Mouse (Mus musculus): ENCODE measurements at regions not wholly inside any gene's neighbourhood (a gene's known extent, or its start where the extent isn't known, plus 50 kb on each side); places are given as distances from the start of the nearest gene placed in this dataset.

- TF ChIP-seq POLR2A (IDR thresholded peaks at IDR 0.05; ENCODE audit: extremely low read depth, insufficient read depth, low read length) (no peak), CTCF (IDR thresholded peaks at IDR 0.05; ENCODE audit: extremely low read depth, insufficient read depth, low read length) (no peak)
- Histone ChIP-seq H3K4me1 (ENCODE audit: control insufficient read depth, insufficient read depth, low read length) (no peaks in the 10 kb centered on the region), H3K4me3 (ENCODE audit: insufficient read depth, low read length) (no peak overlapping the region), H3K27ac (ENCODE audit: insufficient read depth, low read length) (no peak overlapping the region)
These were observed 154.5 kb upstream of the Kbtbd8 start for GRCm38 (mm10) chr6:94962411-94963087.

- TF ChIP-seq POLR2A (IDR thresholded peaks at IDR 0.05; ENCODE audit: extremely low read depth, insufficient read depth, low read length) (no peak), CTCF (IDR thresholded peaks at IDR 0.05; ENCODE audit: extremely low read depth, insufficient read depth, low read length) (no peak)
- H3K4me1 ChIP-seq (ENCODE audit: control insufficient read depth, insufficient read depth, low read length): no peaks in the 10 kb centered on the region
- no peak overlapping the region for H3K27ac ChIP-seq (ENCODE audit: insufficient read depth, low read length)
- no peak overlapping the region for H3K4me3 ChIP-seq (ENCODE audit: insufficient read depth, low read length)
These were observed 155.2 kb upstream of the Kbtbd8 start for GRCm38 (mm10) chr6:94961821-94962220.

GRCm38 (mm10) chr6:94957990-94958389, 159.1 kb upstream of the Kbtbd8 start:
- no peaks in the 10 kb centered on the region for H3K4me1 ChIP-seq (ENCODE audit: control insufficient read depth, insufficient read depth, low read length)
- H3K27ac ChIP-seq (ENCODE audit: insufficient read depth, low read length): no peak overlapping the region
- TF ChIP-seq CTCF (IDR thresholded peaks at IDR 0.05; ENCODE audit: extremely low read depth, insufficient read depth, low read length) (no peak), POLR2A (IDR thresholded peaks at IDR 0.05; ENCODE audit: extremely low read depth, insufficient read depth, low read length) (no peak)
- no peak overlapping the region for H3K4me3 ChIP-seq (ENCODE audit: insufficient read depth, low read length)

- TF ChIP-seq CTCF (IDR thresholded peaks at IDR 0.05; ENCODE audit: extremely low read depth, insufficient read depth, low read length) (no peak), POLR2A (IDR thresholded peaks at IDR 0.05; ENCODE audit: extremely low read depth, insufficient read depth, low read length) (no peak)
- Histone ChIP-seq H3K4me1 (ENCODE audit: control insufficient read depth, insufficient read depth, low read length) (no peaks in the 10 kb centered on the region), H3K27ac (ENCODE audit: insufficient read depth, low read length) (no peak overlapping the region), H3K4me3 (ENCODE audit: insufficient read depth, low read length) (no peak overlapping the region)
These were observed 159.8 kb upstream of the Kbtbd8 start for GRCm38 (mm10) chr6:94957172-94957668.

GRCm38 (mm10) chr6:94954580-94954979, 162.5 kb upstream of the Kbtbd8 start:
- no peaks in the 10 kb centered on the region for H3K4me1 ChIP-seq (ENCODE audit: control insufficient read depth, insufficient read depth, low read length)
- no peak overlapping the region for H3K4me3 ChIP-seq (ENCODE audit: insufficient read depth, low read length)
- TF ChIP-seq CTCF (IDR thresholded peaks at IDR 0.05; ENCODE audit: extremely low read depth, insufficient read depth, low read length) (no peak), POLR2A (IDR thresholded peaks at IDR 0.05; ENCODE audit: extremely low read depth, insufficient read depth, low read length) (no peak)
- H3K27ac ChIP-seq (ENCODE audit: insufficient read depth, low read length): no peak overlapping the region

GRCm38 (mm10) chr6:94953658-94954057, 163.4 kb upstream of the Kbtbd8 start:
- H3K4me1 ChIP-seq (ENCODE audit: control insufficient read depth, insufficient read depth, low read length): no peaks in the 10 kb centered on the region
- H3K4me3 ChIP-seq (ENCODE audit: insufficient read depth, low read length): no peak overlapping the region
- no peak for TF ChIP-seq POLR2A (IDR thresholded peaks at IDR 0.05; ENCODE audit: extremely low read depth, insufficient read depth, low read length)
- TF ChIP-seq CTCF (IDR thresholded peaks at IDR 0.05; ENCODE audit: extremely low read depth, insufficient read depth, low read length): no peak
- H3K27ac ChIP-seq (ENCODE audit: insufficient read depth, low read length): no peak overlapping the region

GRCm38 (mm10) chr6:94951971-94952768, 164.9 kb upstream of the Kbtbd8 start:
- TF ChIP-seq POLR2A (IDR thresholded peaks at IDR 0.05; ENCODE audit: extremely low read depth, insufficient read depth, low read length) (no peak), CTCF (IDR thresholded peaks at IDR 0.05; ENCODE audit: extremely low read depth, insufficient read depth, low read length) (no peak)
- Histone ChIP-seq H3K27ac (ENCODE audit: insufficient read depth, low read length) (no peak overlapping the region), H3K4me3 (ENCODE audit: insufficient read depth, low read length) (no peak overlapping the region), H3K4me1 (ENCODE audit: control insufficient read depth, insufficient read depth, low read length) (no peaks in the 10 kb centered on the region)

- no peak for TF ChIP-seq CTCF (IDR thresholded peaks at IDR 0.05; ENCODE audit: extremely low read depth, insufficient read depth, low read length)
- TF ChIP-seq POLR2A (IDR thresholded peaks at IDR 0.05; ENCODE audit: extremely low read depth, insufficient read depth, low read length): no peak
These were observed 166.1 kb upstream of the Kbtbd8 start for GRCm38 (mm10) chr6:94950944-94951343.

GRCm38 (mm10) chr6:94950319-94950718, 166.7 kb upstream of the Kbtbd8 start:
- TF ChIP-seq CTCF (IDR thresholded peaks at IDR 0.05; ENCODE audit: extremely low read depth, insufficient read depth, low read length): no peak
- no peak for TF ChIP-seq POLR2A (IDR thresholded peaks at IDR 0.05; ENCODE audit: extremely low read depth, insufficient read depth, low read length)

More at GRCm38 (mm10) chr6:94950944-94951343, 166.1 kb upstream of the Kbtbd8 start:
- no peaks in the 10 kb centered on the region for H3K4me1 ChIP-seq (ENCODE audit: control insufficient read depth, insufficient read depth, low read length)
- no peak overlapping the region for H3K4me3 ChIP-seq (ENCODE audit: insufficient read depth, low read length)
- H3K27ac ChIP-seq (ENCODE audit: insufficient read depth, low read length): no peak overlapping the region

More at GRCm38 (mm10) chr6:94950319-94950718, 166.7 kb upstream of the Kbtbd8 start:
- H3K27ac ChIP-seq (ENCODE audit: insufficient read depth, low read length): no peak overlapping the region
- no peak overlapping the region for H3K4me3 ChIP-seq (ENCODE audit: insufficient read depth, low read length)
- H3K4me1 ChIP-seq (ENCODE audit: control insufficient read depth, insufficient read depth, low read length): no peaks in the 10 kb centered on the region

Measured in cortical plate, adult 2 months (tissue).